Mouse (Mus musculus): Measurements from ENCODE around the gene Calcrl.

Calcrl gene

DNA sequence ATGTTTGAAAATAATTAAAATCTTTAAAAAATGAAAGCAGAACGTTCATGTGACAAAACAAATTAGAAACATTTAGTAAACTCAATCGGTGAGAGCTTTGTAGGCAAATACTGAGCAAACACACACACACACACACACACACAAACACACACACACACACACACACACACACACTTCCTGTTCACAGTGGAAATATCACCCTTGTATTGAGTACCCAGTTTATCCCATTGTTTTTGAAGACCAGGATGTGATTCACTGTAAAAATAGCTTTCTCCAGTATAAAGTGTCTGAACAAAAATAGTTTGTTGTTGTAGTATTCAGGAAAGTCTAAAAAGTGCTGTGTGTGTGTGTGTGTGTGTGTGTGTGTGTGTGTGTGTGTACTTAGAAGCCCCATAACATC is 130.1 kb downstream of the Calcrl start:
- no peak for DNase-seq

DNA sequence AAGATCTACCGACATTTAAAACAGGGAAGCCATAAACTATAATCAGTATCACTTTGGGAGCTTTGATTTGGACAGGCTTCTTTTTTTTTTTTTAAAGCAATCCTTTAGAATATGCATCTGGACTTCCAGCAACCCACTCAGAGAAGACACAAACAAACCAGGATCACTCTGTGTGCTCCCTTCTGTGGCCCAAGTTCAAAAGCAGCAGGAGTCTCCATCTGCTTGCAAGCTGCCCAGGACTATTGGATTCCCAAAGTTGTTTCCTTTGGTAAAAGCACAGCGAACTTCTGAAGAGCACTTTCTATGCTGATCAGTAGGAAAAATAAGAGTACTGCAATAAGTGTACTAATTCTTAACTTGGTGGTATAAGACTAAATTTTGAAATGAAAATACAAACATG is 130.6 kb downstream of the Calcrl start:
- DNase-seq, result peak; percentile 6

GRCm38 (mm10) chr2:84292351-84293000 is 132.7 kb downstream of the Calcrl start:
- no peak for DNase-seq

- DNase-seq, result peak; percentile 16
These were observed 136.2 kb downstream of the Calcrl start for GRCm38 (mm10) chr2:84288940-84289557.
